Mouse (Mus musculus) activated CD4-positive, CD25-positive, alpha-beta regulatory T cell, adult 4 months (primary cell): ENCODE data around the gene Hectd4. TPM values are rescaled to one million over a fixed set of nuclear protein-coding genes. Genes with fewer than 3 reads are reported as not detected.

ENCODE experiments used
- ATAC-seq: one replicate; pipeline ENCODE4 v1.8.0; 2017
- polyA plus RNA-seq, 2 experiments: library from polyadenylated mRNA; unstranded; fragments of 100-300 nt; shearing (Covaris generic); gene quantifications; one replicate each; pipeline ENCODE4 v1.2.1; 2017

The Hectd4 gene
- polyA plus RNA-seq, 2 experiments from 2014 or later, result 6.4 to 7.0 TPM

- ATAC-seq, result no peak
Observed at GRCm38 (mm10) chr5:121366449-121367225, 146.6 kb downstream of the Hectd4 start.

GRCm38 (mm10) chr5:121367255-121367654 lies 147.2 kb downstream of the Hectd4 start:
- no peak for ATAC-seq

- no peak for ATAC-seq
Observed at GRCm38 (mm10) chr5:121371712-121372111, 151.7 kb downstream of the Hectd4 start.

GRCm38 (mm10) chr5:121374790-121375189 lies 154.8 kb downstream of the Hectd4 start:
- ATAC-seq, result no peak

- peak; percentile 49 for ATAC-seq
Observed at GRCm38 (mm10) chr5:121376972-121377371, 157.0 kb downstream of the Hectd4 start.

- no peak for ATAC-seq
Observed at GRCm38 (mm10) chr5:121378678-121379256, 158.7 kb downstream of the Hectd4 start.

GRCm38 (mm10) chr5:121380692-121381091 lies 160.7 kb downstream of the Hectd4 start:
- ATAC-seq, result no peak

- no peak for ATAC-seq
Observed at GRCm38 (mm10) chr5:121383857-121384756, 164.1 kb downstream of the Hectd4 start.

- peak; percentile 8 for ATAC-seq
Observed at GRCm38 (mm10) chr5:121384757-121385460, 164.9 kb downstream of the Hectd4 start.

- ATAC-seq, result peak; percentile 80
Observed at GRCm38 (mm10) chr5:121385461-121386119, 165.6 kb downstream of the Hectd4 start, which contains the start of gene Trafd1. Gene Trafd1, minus strand, starts transcription at chr5:121385632.

GRCm38 (mm10) chr5:121386120-121386909 lies 166.3 kb downstream of the Hectd4 start:
- ATAC-seq, result no peak

- no peak for ATAC-seq
Observed at GRCm38 (mm10) chr5:121387126-121387525, 167.1 kb downstream of the Hectd4 start.

GRCm38 (mm10) chr5:121389106-121389505 lies 169.1 kb downstream of the Hectd4 start:
- no peak for ATAC-seq

GRCm38 (mm10) chr5:121389691-121390090 lies 169.7 kb downstream of the Hectd4 start:
- no peak for ATAC-seq

- ATAC-seq, result no peak
Observed at GRCm38 (mm10) chr5:121392667-121393380, 172.8 kb downstream of the Hectd4 start.

GRCm38 (mm10) chr5:121393402-121393801 lies 173.4 kb downstream of the Hectd4 start:
- no peak for ATAC-seq

GRCm38 (mm10) chr5:121395621-121396020 lies 175.6 kb downstream of the Hectd4 start:
- ATAC-seq, result no peak

GRCm38 (mm10) chr5:121397187-121398145 lies 177.4 kb downstream of the Hectd4 start, which contains the start of gene Naa25:
Gene Naa25, plus strand, starts transcription at chr5:121397936.
- ATAC-seq, result peak; percentile 93
